Mouse (Mus musculus): ENCODE data around the gene Cd53.

Gene Cd53

DNA sequence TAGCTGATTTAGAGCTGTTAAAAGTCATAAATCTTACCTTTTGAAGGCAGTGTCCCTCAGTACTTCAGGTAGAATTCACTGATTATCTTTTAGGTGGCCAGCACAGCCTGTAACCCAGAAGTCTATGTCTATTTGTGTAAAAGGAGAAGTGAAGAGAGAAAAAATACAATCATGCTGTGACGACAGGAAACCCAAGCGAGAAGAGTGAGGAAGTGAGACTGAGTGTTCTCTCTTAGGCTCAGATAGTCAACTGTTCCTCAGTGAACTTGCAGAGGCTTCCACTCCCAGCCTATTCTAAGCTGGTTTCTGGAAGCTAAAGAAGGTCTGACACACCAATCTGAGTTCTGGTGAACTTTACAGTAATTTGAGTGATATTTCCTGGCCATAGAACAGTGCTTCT lies at the start of gene Cd53:
TSS of gene Cd53 (minus strand) at position 220 of the 400 bp plus-strand sequence.
- no peak for DNase-seq (ENCODE audit: low read depth, low spot score)

DNA sequence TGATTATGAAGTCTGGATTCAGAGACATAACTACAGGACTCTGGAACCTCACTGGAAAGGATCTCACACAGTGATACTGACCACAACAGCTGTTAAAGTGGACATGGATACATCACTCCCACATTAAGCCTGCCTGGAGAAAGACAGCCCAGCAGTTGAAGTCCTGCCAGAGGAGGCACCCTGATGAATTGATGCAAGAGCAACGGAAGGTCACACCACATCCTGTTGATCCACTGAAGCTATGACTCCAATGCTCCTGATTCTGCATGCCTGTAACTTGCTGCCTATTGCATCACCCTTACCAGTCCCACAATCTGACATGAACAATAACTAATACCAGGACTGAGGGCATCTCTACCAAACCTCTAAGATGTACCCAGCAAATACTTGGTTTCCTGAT lies 42.2 kb upstream of the Cd53 start:
- no peak for DNase-seq (ENCODE audit: low read depth, low spot score)

DNA sequence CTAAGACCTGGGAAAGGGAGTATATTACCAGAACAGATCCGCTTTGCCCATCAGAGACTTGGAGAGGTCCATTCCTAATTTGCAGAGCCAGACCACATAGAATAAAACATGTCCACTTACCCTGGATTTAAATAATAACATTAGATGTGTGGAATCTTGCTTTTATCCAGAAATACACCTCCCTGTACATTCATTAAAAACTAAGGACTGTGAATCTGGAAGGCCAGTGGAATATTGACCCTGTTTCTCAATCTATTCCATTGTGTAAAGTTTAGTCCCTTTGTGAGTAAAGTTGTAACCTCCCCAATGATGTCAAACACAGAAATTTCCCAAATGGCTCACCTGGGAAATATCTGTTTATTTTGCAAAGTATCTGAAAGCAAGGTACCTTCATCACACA lies 36.2 kb upstream of the Cd53 start, which contains the start of gene Olfr266:
TSS of gene Olfr266 (minus strand) at position 101 of the 400 bp plus-strand sequence.
- DNase-seq (ENCODE audit: low read depth, low spot score): no peak

DNA sequence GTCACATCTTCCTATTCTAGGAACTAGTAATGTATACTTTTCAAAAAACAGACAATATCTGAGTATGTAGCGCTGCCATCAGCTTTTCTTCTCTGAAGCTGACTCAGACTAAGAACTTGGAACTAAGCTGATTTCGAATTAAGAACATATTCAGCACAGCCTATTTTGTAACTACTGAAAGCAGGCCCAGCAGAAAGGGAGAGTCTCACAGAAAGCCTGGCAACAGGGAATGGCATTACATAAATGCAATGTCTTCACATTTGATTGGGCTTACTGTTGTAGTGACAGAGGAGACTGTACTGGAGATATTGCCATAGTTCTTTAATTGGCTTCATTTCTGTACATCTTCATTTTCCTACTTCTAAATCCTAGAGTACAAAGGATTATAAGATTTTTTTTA lies 27.7 kb upstream of the Cd53 start:
- no peak for DNase-seq (ENCODE audit: low read depth, low spot score)

DNA sequence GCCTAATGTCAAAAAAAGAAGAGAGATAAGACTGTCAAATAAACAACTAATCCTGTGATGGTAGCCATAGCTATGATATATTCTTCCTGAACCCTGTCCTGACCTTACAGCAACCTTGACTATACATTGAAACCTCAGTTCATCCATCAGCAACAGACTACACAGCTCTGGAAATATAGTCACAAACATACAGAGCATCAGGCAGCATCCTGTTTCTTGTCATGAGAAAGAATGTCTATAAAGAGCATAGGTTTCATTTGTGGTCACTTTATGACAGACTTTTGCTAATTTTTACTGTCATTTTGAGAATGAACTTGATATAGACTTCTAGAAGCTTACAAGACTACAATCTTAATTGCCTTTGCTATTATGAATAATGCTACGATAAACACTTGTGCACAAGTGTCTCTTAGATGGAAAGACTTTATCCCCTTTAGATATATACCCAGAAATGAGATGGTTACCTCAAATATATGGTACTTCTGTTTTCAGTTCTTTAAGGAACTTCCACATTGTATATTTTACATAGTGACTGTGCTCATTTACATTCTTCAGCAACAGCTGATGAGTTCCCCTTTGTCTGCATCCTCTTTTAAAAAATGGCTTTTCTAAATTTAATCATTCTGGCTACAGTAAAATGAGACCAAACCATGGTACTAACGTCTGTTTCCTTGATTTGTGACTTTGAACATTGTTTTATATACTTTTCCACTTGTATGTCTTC lies 19.2 kb upstream of the Cd53 start:
- no peak for DNase-seq (ENCODE audit: low read depth, low spot score)

DNA sequence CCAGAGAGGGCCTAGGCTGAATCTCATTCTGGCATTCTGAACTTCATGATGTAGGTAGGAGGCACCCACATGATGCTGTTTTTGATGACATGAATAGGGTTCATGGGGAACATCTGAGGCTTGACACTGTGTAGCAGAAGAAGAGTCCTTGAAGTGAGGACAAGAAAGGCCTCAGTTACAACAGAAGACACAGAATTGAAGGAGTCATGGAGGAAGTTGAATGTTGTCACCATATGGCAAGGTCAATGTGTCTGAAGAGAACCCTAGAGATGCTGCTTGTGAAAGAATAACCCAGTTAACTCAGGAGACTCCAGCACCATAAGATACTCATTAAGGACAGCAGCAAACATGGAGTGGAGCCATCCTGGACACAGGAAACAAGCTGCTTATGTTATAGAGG lies 8.1 kb upstream of the Cd53 start:
- no peak for DNase-seq (ENCODE audit: low read depth, low spot score)

DNA sequence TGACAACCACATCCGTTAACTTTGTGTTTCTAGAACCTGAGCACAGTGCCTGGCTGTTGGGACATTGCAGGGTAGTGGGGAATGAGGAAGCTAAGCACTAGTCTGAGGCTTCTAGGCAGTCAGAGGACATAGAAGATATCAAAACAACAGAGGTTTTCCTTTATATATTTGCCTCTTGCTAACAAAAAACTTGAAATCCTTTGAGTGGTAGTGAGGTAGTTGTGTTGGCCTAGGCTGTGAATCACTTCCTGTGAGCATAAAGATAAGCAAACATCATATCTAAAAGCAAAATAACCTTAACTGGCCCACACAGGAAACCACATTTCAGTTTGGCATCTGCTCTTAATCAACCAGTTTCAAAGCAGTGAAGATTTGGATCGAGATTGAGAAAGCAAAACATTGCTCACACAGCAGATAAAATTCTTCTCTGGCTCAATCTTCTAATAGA lies 1.5 kb downstream of the Cd53 start:
- no peak for DNase-seq (ENCODE audit: low read depth, low spot score)

DNA sequence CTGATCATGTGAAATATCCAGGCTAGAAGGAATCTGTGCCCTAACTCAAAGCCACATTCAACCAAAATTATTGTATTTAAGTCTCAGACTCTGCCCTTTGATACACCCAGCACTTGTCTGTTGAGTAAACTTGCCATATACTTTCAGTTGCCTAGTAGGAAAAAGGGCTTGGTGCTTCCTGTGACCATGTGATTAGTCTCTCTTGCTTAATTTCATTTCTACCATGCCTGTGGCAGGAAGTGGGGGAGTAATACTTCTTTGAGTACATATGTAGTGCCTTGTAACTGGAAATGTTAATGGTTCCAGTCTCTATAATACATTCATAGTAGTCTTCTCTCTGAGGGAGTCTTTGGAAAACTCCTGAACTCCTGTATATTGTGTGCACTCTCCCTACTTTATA lies 2.0 kb downstream of the Cd53 start:
- DNase-seq (ENCODE audit: low read depth, low spot score): no peak

DNA sequence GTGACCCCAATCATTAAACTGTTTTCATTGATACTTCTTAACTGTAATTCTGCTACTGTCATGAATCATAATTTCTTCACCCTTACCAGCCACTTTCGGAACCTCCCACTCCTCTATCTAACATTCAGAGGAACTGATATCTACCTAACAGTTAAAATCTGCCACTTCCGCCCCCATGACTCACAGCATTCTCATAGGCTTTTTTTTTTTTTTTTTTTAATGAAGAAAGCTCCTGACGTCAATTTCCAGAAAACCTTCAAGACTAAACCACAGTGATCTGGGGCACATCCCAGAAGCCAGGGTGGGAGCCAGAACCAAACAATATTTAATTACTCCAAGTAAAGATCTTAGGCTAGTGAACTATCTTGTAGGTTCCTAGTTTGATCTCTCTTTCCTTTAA lies 4.8 kb downstream of the Cd53 start:
- no peak for DNase-seq (ENCODE audit: low read depth, low spot score)

DNA sequence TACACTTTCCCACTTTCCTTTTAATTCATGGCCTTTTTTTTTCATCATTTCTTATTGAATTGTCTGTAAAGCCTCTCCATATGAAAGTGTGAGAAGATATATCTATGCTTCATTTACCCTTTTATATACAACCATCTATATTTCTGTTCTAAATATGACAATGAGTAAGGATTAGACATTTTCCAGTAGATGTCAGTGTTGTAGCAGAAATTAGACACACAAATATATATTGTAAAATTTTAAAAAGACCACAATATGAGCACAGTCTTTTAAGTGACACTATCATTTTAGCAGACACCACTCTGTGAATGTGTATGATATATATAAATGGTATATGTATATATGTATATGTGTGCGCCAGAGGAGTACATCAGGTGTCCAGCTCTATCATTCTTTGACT lies 18.1 kb downstream of the Cd53 start:
- no peak for DNase-seq (ENCODE audit: low read depth, low spot score)

DNA sequence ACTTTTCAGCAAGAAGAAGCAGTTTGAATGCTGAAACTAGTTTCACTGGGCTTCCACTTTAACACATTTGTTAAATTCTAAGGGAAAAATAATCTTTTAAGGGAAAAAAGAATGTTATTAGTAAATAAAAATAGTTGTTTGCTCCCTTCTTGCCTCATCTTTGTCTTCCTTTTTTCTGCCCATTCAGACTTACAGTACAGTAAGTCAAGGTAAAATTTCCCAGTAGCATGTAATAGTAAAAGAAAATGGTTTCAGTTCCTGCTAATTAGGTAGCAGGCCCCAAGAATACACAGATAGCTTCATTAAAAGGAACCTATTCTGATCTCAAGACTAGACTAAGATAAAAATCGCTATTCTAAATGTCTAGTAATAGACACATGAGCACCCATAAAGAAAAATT lies 34.1 kb downstream of the Cd53 start:
- DNase-seq (ENCODE audit: low read depth, low spot score): no peak

DNA sequence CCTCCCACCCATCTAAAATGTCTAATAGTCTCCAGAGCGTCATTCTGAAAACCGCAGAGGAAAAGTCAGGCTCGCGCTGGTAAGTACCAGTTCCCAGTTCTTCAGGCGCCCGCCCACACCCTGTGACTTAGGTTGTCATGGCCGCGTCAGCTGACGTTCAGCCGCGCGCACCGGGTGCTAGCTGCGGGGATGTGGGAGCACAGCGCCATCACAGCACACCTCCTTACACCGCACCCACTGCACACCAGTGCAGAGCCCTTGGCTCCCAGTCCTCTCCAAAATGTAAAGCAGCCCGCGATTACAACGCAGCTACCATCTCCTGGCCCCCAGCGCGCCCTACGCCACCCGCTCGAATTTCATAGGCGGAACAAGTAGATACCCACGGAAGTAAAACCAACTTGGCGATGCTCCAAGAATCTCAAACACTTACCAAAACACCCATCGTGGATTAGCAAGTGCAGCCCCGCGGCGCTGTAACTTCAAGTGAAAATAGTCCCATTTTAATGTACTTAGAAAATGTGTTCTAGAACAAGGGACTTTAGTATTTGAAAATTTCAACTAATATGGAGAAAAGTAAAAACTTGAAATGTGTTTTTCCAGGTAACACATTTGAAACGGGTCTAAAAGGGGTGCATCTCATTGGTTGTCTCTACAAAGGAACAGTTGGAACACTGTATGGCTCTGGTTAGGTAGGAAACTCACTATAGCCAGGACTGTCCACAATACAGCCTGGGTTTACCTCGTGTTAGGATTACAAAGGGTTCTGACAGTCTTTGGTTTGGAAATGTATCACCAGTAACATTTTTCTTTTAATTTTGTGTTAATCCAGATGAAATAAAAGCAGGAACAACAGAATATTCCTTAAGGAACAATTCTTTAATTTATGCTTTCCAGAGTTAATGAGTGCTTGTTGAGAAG lies 67.7 kb downstream of the Cd53 start:
- DNase-seq (ENCODE audit: low read depth, low spot score): peak; percentile 86

DNA sequence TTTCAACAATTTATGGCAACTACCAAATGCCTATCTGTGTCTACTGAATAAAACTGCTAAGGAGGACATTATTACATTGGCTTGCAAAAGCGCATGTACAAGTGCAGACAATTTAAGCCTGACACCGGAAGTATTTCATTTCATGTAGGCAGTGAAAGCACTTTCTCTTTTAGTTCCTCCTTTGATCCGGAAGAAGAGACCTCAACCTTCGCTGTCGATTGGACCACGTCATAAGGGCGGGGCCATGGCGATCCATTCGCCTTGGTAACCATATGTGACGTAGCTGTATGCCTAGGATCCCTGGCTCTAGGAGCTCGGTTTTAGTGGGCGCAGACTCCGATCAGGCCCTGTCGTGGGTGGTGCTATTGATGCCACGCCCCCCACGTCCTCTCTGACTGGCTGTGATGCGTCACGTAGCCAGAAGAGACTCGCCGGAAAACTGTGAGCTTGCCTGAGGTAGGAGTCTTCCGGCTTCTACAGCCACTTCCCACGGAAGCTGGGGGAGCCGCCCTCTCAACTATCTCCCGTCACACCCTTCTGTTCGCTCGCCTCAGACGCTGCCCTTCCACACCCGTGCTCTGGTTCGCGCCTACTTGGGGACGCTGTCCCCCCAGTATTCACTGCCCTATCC lies 68.4 kb downstream of the Cd53 start:
- DNase-seq (ENCODE audit: low read depth, low spot score): peak; percentile 96

All from mesoderm, embryonic 11.5 days (tissue).